Mouse (Mus musculus) cerebellum, adult 11 months (tissue): ENCODE data around the gene Gm42906.

Experiments
- DNase-seq: peaks from one replicate; pipeline ENCODE4 v3.0.0; 2022

The Gm42906 gene

DNA sequence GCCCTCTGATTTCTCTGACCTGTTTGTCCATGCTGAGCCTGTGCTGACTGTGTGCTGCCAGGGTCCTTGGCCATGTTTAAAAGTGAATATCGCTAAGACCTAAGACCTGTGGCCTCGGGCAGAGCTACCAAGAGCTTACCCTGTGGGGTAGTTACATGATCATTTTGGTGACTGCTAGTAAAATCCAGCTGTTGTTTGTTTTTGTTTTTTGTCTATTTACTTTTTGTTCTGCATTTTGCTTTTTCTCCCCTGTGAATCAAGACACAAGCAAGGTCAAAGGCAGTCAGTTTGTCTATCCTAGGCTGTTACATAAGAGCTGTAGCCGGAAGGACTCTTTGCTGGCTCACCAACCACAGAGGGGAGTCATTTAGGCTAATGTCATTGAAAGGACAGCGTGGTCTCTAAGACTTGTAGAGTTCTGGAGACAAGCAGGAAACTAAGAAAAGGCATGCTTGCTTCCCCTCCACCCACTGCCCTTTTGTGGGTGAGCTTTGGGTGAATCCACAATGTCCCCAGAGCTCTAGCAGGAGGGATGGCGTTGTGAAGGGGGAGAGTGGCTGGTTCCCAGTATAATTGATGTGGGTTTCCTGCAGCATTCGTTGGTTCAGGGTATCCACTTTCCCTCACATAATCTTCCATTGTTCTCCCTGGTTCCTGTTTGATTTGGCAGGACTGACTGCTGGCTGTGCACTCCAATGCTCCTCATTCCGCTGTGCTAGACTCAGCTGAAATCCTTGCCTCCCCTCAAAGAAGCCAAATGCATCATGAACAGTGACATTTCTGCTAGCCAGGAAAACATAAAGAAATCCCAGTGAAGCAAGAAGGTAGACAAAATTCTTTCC, 33.9 kb downstream of the Gm42906 start:
- no peak for DNase-seq

DNA sequence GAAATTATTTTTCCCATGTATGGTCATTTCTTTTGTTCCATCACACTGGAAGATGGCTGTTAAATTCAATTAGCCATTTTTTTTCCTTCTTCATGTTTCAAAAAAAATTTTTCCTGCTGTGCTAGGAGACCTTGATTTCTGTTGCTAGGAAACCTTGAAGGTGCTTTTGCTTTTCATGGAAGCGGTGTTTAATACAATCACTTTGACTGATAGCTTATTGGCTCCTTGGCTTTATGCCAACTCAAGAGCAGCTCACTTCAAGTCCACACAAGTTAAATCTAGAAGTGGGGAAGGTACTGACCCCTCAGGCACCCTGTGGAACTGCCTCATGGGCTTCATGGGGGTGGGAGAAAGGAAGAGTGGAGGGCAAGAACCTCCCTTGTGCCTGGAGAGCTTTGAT, 38.1 kb downstream of the Gm42906 start:
- DNase-seq, result no peak

DNA sequence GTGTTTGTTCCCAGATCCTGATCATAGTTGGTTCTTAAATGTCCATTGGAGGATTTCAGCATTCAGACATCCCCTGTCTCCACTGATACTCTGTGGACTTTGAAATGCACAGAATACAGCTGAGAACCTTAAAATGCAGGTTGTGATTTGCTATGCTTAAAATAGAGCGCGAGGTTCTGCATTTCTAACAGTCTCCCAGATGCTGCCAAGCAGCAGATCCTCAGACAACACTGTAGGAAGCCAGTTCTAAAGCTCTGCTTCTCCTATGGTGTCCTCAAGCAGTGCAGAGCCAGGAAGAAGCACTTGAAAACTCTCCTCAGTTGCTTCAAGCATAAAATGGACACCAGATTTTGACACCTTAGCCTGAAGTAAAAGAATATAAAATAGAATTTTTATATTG, 48.1 kb downstream of the Gm42906 start:
- no peak for DNase-seq

DNA sequence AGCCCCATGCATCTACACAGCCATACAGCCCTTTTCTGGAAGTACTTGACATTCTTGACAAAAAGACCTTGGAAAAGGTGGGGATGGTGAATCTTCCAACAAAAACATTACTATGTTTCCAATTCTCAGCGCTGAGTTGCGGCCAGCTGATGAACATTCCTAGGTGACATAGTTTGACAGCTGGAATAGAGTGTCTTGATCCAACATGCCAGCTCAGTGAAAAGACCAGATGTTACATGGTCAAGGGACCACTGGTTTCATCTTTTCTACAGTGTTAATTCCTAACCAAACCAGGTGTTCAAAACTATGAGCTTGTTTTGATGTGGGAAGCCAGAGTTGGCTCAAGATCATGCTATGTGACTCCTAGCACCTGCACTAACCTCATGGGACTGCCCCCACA, 48.8 kb downstream of the Gm42906 start:
- DNase-seq, result no peak

GRCm38 (mm10) chr5:151376931-151377330, 51.0 kb downstream of the Gm42906 start:
- no peak for DNase-seq

- no peak for DNase-seq
Observed at GRCm38 (mm10) chr5:151374825-151375224, 53.1 kb downstream of the Gm42906 start.

GRCm38 (mm10) chr5:151371130-151371529, 56.8 kb downstream of the Gm42906 start:
- no peak for DNase-seq

DNA sequence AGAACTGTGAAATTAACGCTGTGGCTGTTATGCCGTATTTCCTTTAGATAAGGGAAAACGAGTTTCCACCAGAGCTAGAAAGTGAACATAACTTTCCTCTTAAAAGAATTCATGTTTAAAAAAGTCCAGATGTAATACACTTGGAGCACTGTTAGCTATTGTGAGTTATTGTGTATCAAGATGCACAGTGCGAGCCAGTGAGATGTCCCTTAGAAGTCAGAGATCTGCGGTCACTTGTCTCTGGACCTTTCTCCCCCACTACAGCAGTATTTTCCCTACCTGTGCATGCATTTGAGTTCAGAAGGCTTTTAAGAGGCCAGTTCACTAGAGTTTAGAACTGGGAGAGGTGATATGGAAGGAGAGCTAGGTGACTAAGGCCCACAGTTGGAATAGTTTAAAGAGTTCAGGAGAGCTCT, 58.6 kb downstream of the Gm42906 start:
- DNase-seq, result peak; percentile 8

DNA sequence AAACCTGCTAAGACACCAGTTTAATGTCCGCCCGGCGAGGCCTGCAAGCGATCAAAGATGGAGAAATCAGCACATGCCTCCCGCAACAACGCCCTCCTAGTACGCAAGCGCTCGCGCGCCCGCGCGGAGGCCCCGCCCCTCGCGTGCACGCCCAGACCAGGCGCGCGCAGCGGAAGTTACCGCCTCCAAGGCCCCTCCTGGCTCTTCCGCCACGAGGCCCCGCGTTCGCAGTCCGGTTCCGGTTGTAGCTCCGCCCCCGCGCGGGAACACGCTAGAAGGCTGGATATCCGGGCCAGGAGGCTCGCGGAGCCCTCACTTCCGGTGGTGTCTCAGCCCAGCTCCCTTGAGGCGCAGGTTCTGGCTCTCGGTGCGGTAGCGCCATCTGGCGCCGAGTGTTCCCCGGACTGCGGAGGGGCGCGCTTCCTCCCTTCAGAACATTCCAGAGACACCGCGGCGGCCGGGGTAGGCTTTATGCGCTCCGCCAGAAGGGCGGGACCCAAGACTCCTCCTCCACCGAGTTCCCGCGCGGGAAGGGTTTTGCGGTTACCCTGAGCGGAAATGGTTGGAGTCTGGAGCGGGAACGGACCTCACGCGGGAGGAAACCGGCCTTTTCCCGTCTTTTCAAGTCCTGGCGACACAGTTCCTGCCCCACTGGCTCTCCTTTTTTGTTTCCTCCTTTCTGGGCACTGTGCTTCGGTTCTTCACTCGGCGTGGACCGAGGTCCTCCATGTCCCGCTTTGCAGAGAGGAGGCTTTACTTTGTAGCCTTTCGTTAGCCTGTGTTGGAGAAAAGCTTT, 59.4 kb downstream of the Gm42906 start:
- peak; percentile 100 for DNase-seq

DNA sequence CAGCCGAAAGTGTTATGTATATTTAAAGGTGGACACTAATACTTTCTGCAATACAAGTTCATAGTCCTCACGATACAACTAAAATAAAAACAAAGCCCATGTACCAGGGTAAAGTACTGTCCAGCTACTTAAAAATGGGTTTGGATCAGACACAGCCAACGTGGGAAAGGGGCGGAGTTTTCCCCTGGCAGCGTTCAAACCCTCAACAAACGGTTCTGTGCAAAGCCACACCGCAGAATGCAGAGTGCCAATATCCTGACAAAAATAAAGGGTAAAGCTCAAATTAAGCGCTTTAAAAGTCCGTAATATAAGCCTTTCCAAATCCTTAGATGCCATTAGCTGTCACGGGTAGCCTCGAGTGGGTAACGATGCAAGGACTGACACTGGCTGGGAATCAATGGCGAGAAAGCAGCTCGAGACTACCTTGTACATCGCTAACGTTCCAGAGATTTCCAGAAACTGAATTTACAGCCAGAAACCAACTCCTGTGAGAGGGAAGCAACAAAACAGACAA, 60.0 kb downstream of the Gm42906 start:
- DNase-seq, result no peak

- DNase-seq, result no peak
Observed at GRCm38 (mm10) chr5:151367317-151367716, 60.6 kb downstream of the Gm42906 start.

DNA sequence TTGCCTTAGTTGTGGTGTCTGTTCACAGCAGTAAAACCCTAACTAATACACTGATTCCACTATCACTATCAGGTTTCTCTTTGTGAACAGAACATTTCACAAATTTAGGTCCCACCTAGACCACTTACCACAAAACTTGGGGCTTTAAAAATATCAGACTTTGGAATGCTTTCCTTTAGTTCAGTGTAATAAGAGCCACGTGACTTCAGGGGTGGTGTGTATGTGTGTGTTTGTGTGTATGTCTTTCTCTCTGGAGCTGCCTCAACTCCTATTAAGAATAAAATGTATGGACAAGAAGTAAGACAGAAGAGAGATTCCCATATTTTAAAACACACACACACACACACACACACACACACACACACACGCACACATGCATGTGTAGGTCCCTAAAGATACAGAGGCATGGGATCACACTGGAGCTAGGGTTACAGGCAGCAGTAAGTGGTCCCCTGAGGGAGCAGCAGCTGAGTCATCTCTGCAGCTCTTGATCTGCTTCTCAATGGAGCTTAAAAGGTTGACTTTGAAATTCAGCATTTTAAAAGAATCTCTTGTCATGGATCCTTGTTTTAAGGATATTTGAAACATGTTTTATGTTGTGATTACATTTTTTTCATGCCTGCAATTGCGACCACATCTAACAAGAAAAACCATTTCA, 64.5 kb downstream of the Gm42906 start:
- no peak for DNase-seq

DNA sequence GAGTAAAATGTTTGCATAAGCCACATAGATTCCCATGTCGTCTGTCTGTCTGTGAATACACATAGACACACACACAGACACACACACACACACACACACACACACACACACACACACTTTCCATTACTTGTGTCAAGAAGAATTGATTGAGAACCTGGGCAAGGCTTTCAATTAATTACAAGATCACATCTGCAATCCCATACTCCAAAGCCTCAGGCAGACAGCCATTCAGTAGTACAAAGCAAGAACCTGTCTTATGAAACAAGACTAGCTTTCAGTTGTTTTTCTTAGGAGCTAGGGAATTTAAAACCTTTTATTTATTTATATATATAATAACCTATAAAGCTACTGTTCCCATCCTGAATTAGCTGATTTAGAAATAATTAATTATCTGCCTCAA, 78.3 kb downstream of the Gm42906 start:
- DNase-seq, result no peak

- no peak for DNase-seq
Observed at GRCm38 (mm10) chr5:151348418-151348817, 79.5 kb downstream of the Gm42906 start.

DNA sequence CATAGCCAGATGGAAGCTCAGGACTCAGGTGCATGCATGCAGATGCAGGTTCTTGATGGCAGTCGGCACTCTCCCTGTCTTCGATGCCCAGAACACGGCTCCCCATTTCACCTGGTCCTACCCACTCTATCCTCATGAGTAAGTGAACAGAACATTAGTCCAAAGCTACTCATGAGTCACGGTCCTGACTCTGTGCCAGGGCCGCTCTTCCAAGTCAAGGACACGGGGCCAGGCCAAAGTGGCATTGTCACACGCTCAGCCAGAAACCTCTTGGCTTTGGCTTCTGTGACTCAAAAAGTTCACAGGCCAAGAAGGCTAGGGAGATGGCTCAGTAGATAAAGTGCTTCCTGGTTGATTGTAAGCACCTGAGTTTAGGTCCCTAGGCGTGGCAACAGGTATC, 81.3 kb downstream of the Gm42906 start:
- DNase-seq, result no peak

- DNase-seq, result no peak
Observed at GRCm38 (mm10) chr5:151344737-151345136, 83.2 kb downstream of the Gm42906 start.

GRCm38 (mm10) chr5:151333686-151334085, 94.3 kb downstream of the Gm42906 start:
- no peak for DNase-seq

DNA sequence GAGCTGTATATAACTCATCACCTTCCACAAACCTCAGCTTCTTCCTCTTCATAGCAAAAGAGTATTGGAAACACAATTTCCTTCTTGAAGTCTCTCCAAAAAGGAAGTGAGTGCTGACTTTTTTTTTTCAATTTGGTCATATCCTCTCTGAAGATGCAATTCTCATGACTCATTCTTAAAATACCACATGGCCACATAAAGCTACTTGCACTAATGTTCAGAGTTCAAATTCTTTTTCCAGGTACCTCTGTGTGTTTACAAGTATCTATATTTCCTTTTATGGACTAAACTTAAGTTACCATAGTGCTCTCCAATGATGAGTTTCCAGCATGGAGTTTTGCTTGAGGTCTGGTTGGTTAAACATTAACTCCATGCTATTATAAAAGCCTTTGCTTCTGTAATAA, 94.8 kb downstream of the Gm42906 start:
- DNase-seq, result no peak

DNA sequence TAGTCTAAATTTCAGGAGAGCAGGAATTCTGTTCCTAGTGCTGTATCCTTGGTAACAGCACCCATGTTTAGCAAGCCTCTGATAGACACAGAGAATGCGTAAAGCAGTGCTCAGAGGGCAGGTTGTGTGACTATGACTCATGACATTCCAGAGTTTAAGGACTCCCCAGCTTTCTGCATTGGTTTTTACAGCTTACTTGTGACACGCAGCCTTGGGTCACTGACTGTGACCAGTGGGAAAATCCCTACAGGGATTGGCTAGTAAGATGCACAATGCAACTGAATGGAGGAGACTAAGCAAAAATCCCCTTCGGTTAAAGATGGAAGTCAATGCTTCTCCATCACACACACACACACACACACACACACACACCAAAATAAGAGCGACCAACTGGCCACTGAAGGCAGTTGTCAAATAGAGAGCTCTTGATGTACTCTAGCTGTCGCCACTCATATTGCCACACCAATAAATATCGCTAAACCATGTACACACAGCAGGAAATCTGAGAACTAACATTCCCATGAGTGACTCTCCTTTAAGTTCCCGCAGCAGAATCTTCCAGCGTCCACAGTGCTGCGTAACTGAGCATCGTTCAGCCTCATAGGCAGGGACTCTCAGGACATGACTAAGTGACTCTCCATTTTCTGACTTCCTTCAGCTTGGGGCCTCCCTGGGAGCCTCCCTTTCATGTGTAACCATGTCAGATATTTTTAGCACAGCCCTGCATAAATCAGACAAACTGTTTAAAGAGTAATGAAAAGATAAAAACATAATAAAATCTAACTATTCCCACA, 112.0 kb downstream of the Gm42906 start:
- DNase-seq, result no peak

DNA sequence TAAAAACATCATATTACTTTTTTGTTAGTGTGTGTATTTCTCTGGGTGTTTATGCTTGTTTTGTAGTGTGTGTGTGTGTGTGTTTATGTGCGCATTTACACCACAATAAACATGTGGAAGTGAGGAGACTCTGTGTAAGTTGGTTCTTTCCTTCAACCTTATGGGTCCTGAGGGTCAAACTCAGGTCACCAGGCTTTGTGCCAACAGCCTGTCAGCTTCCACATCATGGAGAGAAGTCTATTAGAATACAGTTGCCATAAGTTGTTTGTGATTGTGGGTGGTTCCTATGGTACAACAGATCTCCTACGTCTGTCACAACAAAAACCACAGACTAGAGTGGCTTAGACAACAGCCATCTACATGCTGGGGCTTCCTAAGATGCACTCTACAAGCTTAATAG, 127.7 kb downstream of the Gm42906 start:
- no peak for DNase-seq

DNA sequence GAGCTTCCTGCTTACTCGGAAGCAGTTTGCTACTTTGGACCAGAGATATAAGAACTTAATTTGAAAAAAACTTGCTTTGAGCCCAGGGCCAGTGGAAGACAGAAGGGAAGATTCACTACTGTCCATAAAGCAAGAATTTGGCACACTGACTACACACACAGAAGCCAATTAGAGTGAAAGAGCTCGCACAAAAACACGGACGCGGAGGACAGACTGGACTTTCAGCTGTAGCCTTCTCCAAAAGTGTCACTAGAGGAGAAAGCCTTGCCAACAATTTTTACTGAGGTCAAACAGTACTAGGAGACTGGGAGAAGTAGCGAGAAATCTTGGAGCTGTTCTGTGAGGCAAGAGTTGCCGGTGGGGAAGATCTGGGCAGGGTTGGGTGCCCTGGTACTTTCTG, 128.4 kb downstream of the Gm42906 start:
- no peak for DNase-seq

- no peak for DNase-seq
Observed at GRCm38 (mm10) chr5:151298371-151298770, 129.6 kb downstream of the Gm42906 start.

GRCm38 (mm10) chr5:151296244-151296643, 131.7 kb downstream of the Gm42906 start:
- DNase-seq, result no peak
